Mouse (Mus musculus) erythroblast, embryonic 14.5 days (primary cell): ENCODE results near the gene Pik3r2. TPM values are rescaled to one million over a fixed set of nuclear protein-coding genes. Genes with fewer than 3 reads are reported as not detected.

Experiments used
- H3K27me3 ChIP-seq: 2 replicates; pipeline ENCODE4 v1.6.1; 2012; ENCODE audit warnings: inconsistent platforms; ENCODE audit not compliant: control insufficient read depth
- H3K36me3 ChIP-seq: 2 replicates; pipeline ENCODE4 v1.6.1; 2012; ENCODE audit warnings: mild to moderate bottlenecking, inconsistent platforms; ENCODE audit not compliant: control insufficient read depth
- H3K4me1 ChIP-seq: 2 replicates; pipeline ENCODE4 v1.6.1; 2012; ENCODE audit warnings: inconsistent platforms; ENCODE audit not compliant: control insufficient read depth
- H3K4me3 ChIP-seq: replicated peaks from 2 replicates; pipeline ENCODE3; 2012; ENCODE audit warnings: moderate library complexity, mild to moderate bottlenecking, inconsistent platforms
- H3K9me3 ChIP-seq: 2 replicates; pipeline ENCODE4 v1.6.1; 2012; ENCODE audit warnings: low read length, inconsistent platforms, mixed read lengths; ENCODE audit not compliant: control insufficient read depth
- GATA1 ChIP-seq: IDR thresholded peaks from 2 replicates; pipeline ENCODE4 v1.6.1; 2012; ENCODE audit warnings: low read length, inconsistent platforms, mixed read lengths
- TAL1 ChIP-seq: IDR thresholded peaks from 3 replicates; pipeline ENCODE4 v1.6.1; 2012; ENCODE audit warnings: low read length, inconsistent platforms, mixed read lengths
- polyA plus RNA-seq: library from polyadenylated mRNA; stranded (reverse); fragments of >175 nt; gene quantifications from 2 replicates; pipeline ENCODE4 v1.2.3, GENCODE M21; 2012

Gene Pik3r2
- polyA plus RNA-seq, 1 experiment, result 3.8 TPM

- TF ChIP-seq TAL1, result no peak
- no peak for TF ChIP-seq GATA1
- H3K27me3 ChIP-seq, result peaks cover 32% of the 10 kb centered on the region
- peak overlapping the region; percentile 10 for H3K4me3 ChIP-seq
- peaks cover 2% of the 10 kb centered on the region for H3K4me1 ChIP-seq
- H3K9me3 ChIP-seq, result no peaks in the 10 kb centered on the region
- H3K36me3 ChIP-seq, result no peaks in the 10 kb centered on the region
Observed at GRCm38 (mm10) chr8:70724216-70724615, 52.3 kb downstream of the Pik3r2 start.

- peak within 1 kb of the TSS; percentile 34 for H3K4me3 ChIP-seq
- H3K9me3 ChIP-seq, result no peaks in the 10 kb centered on the region
- peaks cover 27% of the 10 kb centered on the region for H3K27me3 ChIP-seq
- no peak for TF ChIP-seq GATA1
- TF ChIP-seq TAL1, result no peak
- H3K36me3 ChIP-seq, result no peaks in the 10 kb centered on the region
- H3K4me1 ChIP-seq, result peaks cover 2% of the 10 kb centered on the region
Observed at GRCm38 (mm10) chr8:70723486-70724210, 52.9 kb downstream of the Pik3r2 start, which contains the start of gene Pde4c. TSS of gene Pde4c (plus strand) at chr8:70723720.

- Histone ChIP-seq H3K27me3 (peaks cover 12% of the 10 kb centered on the region), H3K4me3 (no peak overlapping the region), H3K4me1 (peaks cover 6% of the 10 kb centered on the region), H3K36me3 (no peaks in the 10 kb centered on the region), H3K9me3 (no peaks in the 10 kb centered on the region)
- TF ChIP-seq GATA1 (no peak), TAL1 (no peak)
Observed at GRCm38 (mm10) chr8:70721601-70722000, 54.9 kb downstream of the Pik3r2 start.

- Histone ChIP-seq H3K4me3 (no peak overlapping the region), H3K36me3 (no peaks in the 10 kb centered on the region), H3K27me3 (peaks cover 10% of the 10 kb centered on the region), H3K9me3 (no peaks in the 10 kb centered on the region), H3K4me1 (peaks cover 6% of the 10 kb centered on the region)
- no peak for TF ChIP-seq GATA1
- TF ChIP-seq TAL1, result no peak
Observed at GRCm38 (mm10) chr8:70720739-70721138, 55.8 kb downstream of the Pik3r2 start.

- peaks cover 6% of the 10 kb centered on the region for H3K4me1 ChIP-seq
- H3K4me3 ChIP-seq, result no peak overlapping the region
- no peaks in the 10 kb centered on the region for H3K9me3 ChIP-seq
- H3K36me3 ChIP-seq, result no peaks in the 10 kb centered on the region
- peaks cover 10% of the 10 kb centered on the region for H3K27me3 ChIP-seq
- TF ChIP-seq TAL1 (no peak), GATA1 (no peak)
Observed at GRCm38 (mm10) chr8:70719796-70720270, 56.7 kb downstream of the Pik3r2 start.

- TF ChIP-seq GATA1, result no peak
- TF ChIP-seq TAL1, result no peak
- Histone ChIP-seq H3K36me3 (no peaks in the 10 kb centered on the region), H3K4me3 (no peak within 1 kb of the TSS)
Observed at GRCm38 (mm10) chr8:70718297-70718696, 58.2 kb downstream of the Pik3r2 start, which contains the start of gene Gm3336. TSS of gene Gm3336 (plus strand) at chr8:70718543.

More at GRCm38 (mm10) chr8:70718297-70718696, 58.2 kb downstream of the Pik3r2 start, which contains the start of gene Gm3336:
- Histone ChIP-seq H3K4me1 (peaks cover 6% of the 10 kb centered on the region), H3K9me3 (no peaks in the 10 kb centered on the region), H3K27me3 (peaks cover 10% of the 10 kb centered on the region)

Other genes with a start within 250 kb of the Pik3r2 start
- 255 and 264 TPM in 2 replicates for gene Fkbp8, start 249.0 kb downstream of the Pik3r2 start, polyA plus RNA-seq
- gene Kxd1, start 248.8 kb downstream of the Pik3r2 start, polyA plus RNA-seq, result 2.6 and 3.8 TPM in 2 replicates
- gene Ell, start 237.3 kb downstream of the Pik3r2 start, polyA plus RNA-seq, result 3.3 and 3.8 TPM in 2 replicates
- 13.3 and 13.4 TPM in 2 replicates for gene Isyna1, start 182.3 kb downstream of the Pik3r2 start, polyA plus RNA-seq
- gene Ssbp4, start 167.8 kb downstream of the Pik3r2 start, polyA plus RNA-seq, result 40.7 and 52.6 TPM in 2 replicates
- 0.12 and 0.40 TPM in 2 replicates for gene Lrrc25, start 160.6 kb downstream of the Pik3r2 start, polyA plus RNA-seq
- gene Gdf15, start 144.3 kb downstream of the Pik3r2 start, polyA plus RNA-seq, result 0.13 TPM in 1 of 2 replicates, not detected in the other
- 0.29 and 0.32 TPM in 2 replicates for gene Pgpep1, start 116.3 kb downstream of the Pik3r2 start, polyA plus RNA-seq
- 70.4 and 88.0 TPM in 2 replicates for gene Lsm4, start 103.5 kb downstream of the Pik3r2 start, polyA plus RNA-seq
- 816 and 971 TPM in 2 replicates for gene Jund, start 77.8 kb downstream of the Pik3r2 start, polyA plus RNA-seq
- gene Iqcn, start 73.3 kb downstream of the Pik3r2 start, polyA plus RNA-seq, result 0.02 TPM in 1 of 2 replicates, not detected in the other
- not detected in 2 replicates for gene Gm3336, start 58.2 kb downstream of the Pik3r2 start, polyA plus RNA-seq
- 0.02 TPM in 1 of 2 replicates, not detected in the other for gene Pde4c, start 53.0 kb downstream of the Pik3r2 start, polyA plus RNA-seq
- 0.30 and 0.59 TPM in 2 replicates for gene Rab3a, start 22.0 kb downstream of the Pik3r2 start, polyA plus RNA-seq
- gene Mpv17l2, start 15.8 kb downstream of the Pik3r2 start, polyA plus RNA-seq, result 11.4 and 15.6 TPM in 2 replicates
- gene Mast3, start 28.3 kb upstream of the Pik3r2 start, polyA plus RNA-seq, result 3.7 and 4.8 TPM in 2 replicates
- gene Il12rb1, start 31.7 kb upstream of the Pik3r2 start, polyA plus RNA-seq, result 0.03 TPM in 1 of 2 replicates, not detected in the other
- gene Arrdc2, start 63.0 kb upstream of the Pik3r2 start, polyA plus RNA-seq, result 28.7 and 50.4 TPM in 2 replicates
- 0.16 and 0.21 TPM in 2 replicates for gene Kcnn1, start 86.5 kb upstream of the Pik3r2 start, polyA plus RNA-seq
- gene Ccdc124, start 97.2 kb upstream of the Pik3r2 start, polyA plus RNA-seq, result 37.3 and 38.8 TPM in 2 replicates
- 0.03 and 0.06 TPM in 2 replicates for gene Slc5a5, start 116.0 kb upstream of the Pik3r2 start, polyA plus RNA-seq
- 441 and 685 TPM in 2 replicates for gene Rpl18a, start 120.7 kb upstream of the Pik3r2 start, polyA plus RNA-seq
- 3.0 and 3.3 TPM in 2 replicates for gene Map1s, start 129.2 kb upstream of the Pik3r2 start, polyA plus RNA-seq